Mouse (Mus musculus): Measurements from ENCODE around the gene Med27. TPM values are rescaled to one million over a fixed set of nuclear protein-coding genes. Genes with fewer than 3 reads are reported as not detected.

The Med27 gene
- polyA plus RNA-seq, 1 experiment from 2014 or later, result 42.8 TPM

DNA sequence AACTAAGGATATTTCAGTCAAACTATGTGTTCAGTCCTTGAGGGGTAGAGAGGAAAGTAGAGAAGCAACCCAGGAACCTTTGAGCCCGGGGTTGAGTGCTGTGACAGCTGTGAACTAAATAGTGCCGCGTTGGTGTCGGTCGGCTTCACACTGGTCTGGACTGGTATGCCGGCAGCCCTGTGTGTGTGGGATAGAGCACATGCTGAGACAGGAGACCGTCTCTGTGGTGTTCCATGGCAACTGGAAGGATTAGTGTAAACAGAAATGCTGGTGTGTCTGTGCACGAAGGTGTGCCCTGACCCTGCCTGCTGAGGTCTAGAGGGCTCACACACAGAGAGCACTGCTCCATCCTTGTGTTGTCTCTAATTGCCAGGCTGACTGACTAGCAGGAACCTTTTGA, 135.2 kb downstream of the Med27 start:
- Histone ChIP-seq H3K36me3 (ENCODE audit: control insufficient read depth, insufficient read depth, low read length) (no peaks in the 10 kb centered on the region), H3K27me3 (replicated peaks; ENCODE audit: control insufficient read depth, insufficient read depth, low read length) (no peaks in the 10 kb centered on the region), H3K27ac (ENCODE audit: low read depth, low read length) (no peak overlapping the region), H3K9ac (ENCODE audit: low read depth, low read length) (no peak overlapping the region), H3K4me1 (replicated peaks; ENCODE audit: control insufficient read depth, insufficient read depth, low read length) (0 out of 2 replicates have a peak, but pooled peaks cover 2% of the 10 kb centered on the region), H3K4me3 (ENCODE audit: low read depth, low read length) (no peak overlapping the region), H3K9me3 (ENCODE audit: control insufficient read depth, low read length) (no peaks in the 10 kb centered on the region), H3K4me2 (no peak overlapping the region)
- 77% methylated on average over 8 of the region's 8 CpGs for WGBS
- ATAC-seq (replicated peaks; ENCODE audit: low FRiP score) (no peak), DNase-seq (ENCODE audit: low spot score) (no peak)

DNA sequence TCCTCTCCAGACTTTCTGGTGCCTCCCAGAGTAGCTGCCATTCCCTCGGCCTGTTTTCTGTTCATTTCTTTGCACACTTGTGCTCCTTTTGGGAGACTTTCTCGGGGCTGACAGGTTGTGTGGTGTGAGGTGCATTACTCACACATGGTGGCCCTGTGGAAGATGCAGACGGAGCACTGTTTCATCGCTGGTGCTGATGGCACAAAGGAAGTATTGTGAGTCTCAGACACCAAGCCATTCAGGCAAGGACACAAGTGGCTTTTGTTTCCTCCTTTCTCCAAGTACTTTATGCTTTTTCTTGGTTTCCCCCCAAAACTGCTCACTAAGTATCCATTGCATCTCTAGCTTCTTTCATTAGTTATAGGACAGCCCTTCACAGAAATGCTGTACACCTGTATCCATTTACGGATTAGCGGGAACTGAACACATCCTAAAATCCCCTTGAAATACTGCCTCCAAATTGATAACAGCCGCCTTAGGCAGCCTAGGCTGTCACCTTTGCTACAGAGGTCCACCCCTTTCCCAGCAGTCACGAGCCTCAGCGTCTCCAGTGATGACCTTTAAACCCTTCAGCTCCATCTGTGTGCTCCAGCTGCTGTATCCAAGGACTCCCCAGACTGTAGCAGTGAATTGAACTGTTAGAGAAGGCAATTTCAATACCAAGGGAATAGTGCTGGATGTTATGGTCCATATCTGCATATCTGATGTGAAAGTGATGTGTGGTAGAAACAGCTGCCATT, 136.5 kb downstream of the Med27 start:
- Histone ChIP-seq H3K4me3 (ENCODE audit: low read depth, low read length) (no peak overlapping the region), H3K4me1 (replicated peaks; ENCODE audit: control insufficient read depth, insufficient read depth, low read length) (0 out of 2 replicates have a peak, but pooled peaks cover 2% of the 10 kb centered on the region), H3K36me3 (ENCODE audit: control insufficient read depth, insufficient read depth, low read length) (no peaks in the 10 kb centered on the region), H3K27me3 (replicated peaks; ENCODE audit: control insufficient read depth, insufficient read depth, low read length) (no peaks in the 10 kb centered on the region), H3K9ac (ENCODE audit: low read depth, low read length) (no peak overlapping the region), H3K4me2 (no peak overlapping the region), H3K27ac (ENCODE audit: low read depth, low read length) (no peak overlapping the region), H3K9me3 (ENCODE audit: control insufficient read depth, low read length) (no peaks in the 10 kb centered on the region)
- ATAC-seq (replicated peaks; ENCODE audit: low FRiP score) (no peak), DNase-seq (ENCODE audit: low spot score) (no peak)
- 72% methylated on average over 9 of the region's 9 CpGs for WGBS

- no peak overlapping the region for H3K9ac ChIP-seq (ENCODE audit: low read depth, low read length)
Observed at GRCm38 (mm10) chr2:29485519-29485918, 138.9 kb downstream of the Med27 start.

DNA sequence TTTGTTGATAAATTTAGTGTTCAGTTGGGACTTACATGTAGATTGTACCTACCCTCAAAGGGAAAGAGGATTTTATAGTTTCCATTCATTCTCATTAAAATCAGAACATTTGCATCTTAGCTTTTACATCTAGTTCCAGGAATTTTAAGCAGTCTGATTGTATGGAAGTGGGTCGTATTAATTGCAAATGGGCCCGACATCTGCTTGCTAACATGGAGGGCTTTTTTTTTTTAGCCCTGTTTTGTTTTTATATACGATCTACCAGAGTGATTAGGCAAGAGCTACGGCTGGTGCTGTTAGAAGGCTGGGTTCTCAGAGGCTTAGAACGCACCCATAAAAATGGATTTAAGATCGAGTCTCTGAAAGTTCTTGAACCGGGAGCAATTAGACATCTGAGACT, 139.9 kb downstream of the Med27 start:
- H3K9ac ChIP-seq (ENCODE audit: low read depth, low read length), result no peak overlapping the region
- 0 out of 2 replicates have a peak, but pooled peaks cover 2% of the 10 kb centered on the region for H3K4me1 ChIP-seq (replicated peaks; ENCODE audit: control insufficient read depth, insufficient read depth, low read length)
- no peak overlapping the region for H3K27ac ChIP-seq (ENCODE audit: low read depth, low read length)
- H3K36me3 ChIP-seq (ENCODE audit: control insufficient read depth, insufficient read depth, low read length), result no peaks in the 10 kb centered on the region
- H3K4me2 ChIP-seq, result no peak overlapping the region
- no peak for ATAC-seq (replicated peaks; ENCODE audit: low FRiP score)
- no peaks in the 10 kb centered on the region for H3K9me3 ChIP-seq (ENCODE audit: control insufficient read depth, low read length)
- H3K27me3 ChIP-seq (replicated peaks; ENCODE audit: control insufficient read depth, insufficient read depth, low read length), result no peaks in the 10 kb centered on the region
- no peak for DNase-seq (ENCODE audit: low spot score)
- no peak overlapping the region for H3K4me3 ChIP-seq (ENCODE audit: low read depth, low read length)
- 87% methylated on average over 7 of the region's 7 CpGs for WGBS

More at GRCm38 (mm10) chr2:29485519-29485918, 138.9 kb downstream of the Med27 start:
- no peaks in the 10 kb centered on the region for H3K36me3 ChIP-seq (ENCODE audit: control insufficient read depth, insufficient read depth, low read length)
- no peak for DNase-seq (ENCODE audit: low spot score)
- no peak for ATAC-seq (replicated peaks; ENCODE audit: low FRiP score)
- WGBS, result 83% methylated on average over 2 of the region's 2 CpGs
- H3K4me1 ChIP-seq (replicated peaks; ENCODE audit: control insufficient read depth, insufficient read depth, low read length), result 0 out of 2 replicates have a peak, but pooled peaks cover 2% of the 10 kb centered on the region
- H3K27me3 ChIP-seq (replicated peaks; ENCODE audit: control insufficient read depth, insufficient read depth, low read length), result no peaks in the 10 kb centered on the region
- H3K27ac ChIP-seq (ENCODE audit: low read depth, low read length), result no peak overlapping the region
- no peaks in the 10 kb centered on the region for H3K9me3 ChIP-seq (ENCODE audit: control insufficient read depth, low read length)
- no peak overlapping the region for H3K4me3 ChIP-seq (ENCODE audit: low read depth, low read length)
- H3K4me2 ChIP-seq, result no peak overlapping the region

GRCm38 (mm10) chr2:29487652-29488051, 141.0 kb downstream of the Med27 start:
- H3K4me3 ChIP-seq (ENCODE audit: low read depth, low read length), result no peak overlapping the region
- ATAC-seq (replicated peaks; ENCODE audit: low FRiP score), result no peak
- H3K27me3 ChIP-seq (replicated peaks; ENCODE audit: control insufficient read depth, insufficient read depth, low read length), result no peaks in the 10 kb centered on the region
- WGBS, result 75% methylated on average over 2 of the region's 2 CpGs
- no peak overlapping the region for H3K4me2 ChIP-seq
- no peak overlapping the region for H3K9ac ChIP-seq (ENCODE audit: low read depth, low read length)
- no peak for DNase-seq (ENCODE audit: low spot score)
- no peaks in the 10 kb centered on the region for H3K36me3 ChIP-seq (ENCODE audit: control insufficient read depth, insufficient read depth, low read length)
- H3K27ac ChIP-seq (ENCODE audit: low read depth, low read length), result no peak overlapping the region
- no peaks in the 10 kb centered on the region for H3K9me3 ChIP-seq (ENCODE audit: control insufficient read depth, low read length)
- no peaks in the 10 kb centered on the region for H3K4me1 ChIP-seq (replicated peaks; ENCODE audit: control insufficient read depth, insufficient read depth, low read length)

- H3K4me2 ChIP-seq, result no peak overlapping the region
- WGBS, result 82% methylated on average over 13 of the region's 13 CpGs
Observed at GRCm38 (mm10) chr2:29488379-29489236, 142.0 kb downstream of the Med27 start.

DNA sequence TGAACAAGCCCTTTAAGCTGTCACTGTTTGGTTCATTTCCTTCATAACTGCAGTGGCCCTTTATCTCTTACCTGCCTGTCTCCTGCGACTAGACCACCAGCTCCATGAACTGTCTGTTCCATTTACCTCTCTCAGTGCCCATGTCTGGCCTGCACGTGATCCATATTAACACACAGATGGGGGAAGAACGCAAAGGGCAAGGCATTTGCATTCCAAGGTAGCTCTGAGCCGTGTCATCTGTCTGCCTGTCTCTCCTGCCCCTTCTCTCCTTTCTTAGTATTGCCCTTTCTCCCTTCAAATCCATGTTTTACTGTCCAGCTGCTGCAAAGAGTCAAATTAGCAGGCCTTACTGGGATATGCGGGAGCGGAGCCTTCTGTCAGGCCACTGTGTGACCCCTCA, 145.0 kb downstream of the Med27 start:
- Histone ChIP-seq H3K4me2 (no peak overlapping the region), H3K9me3 (ENCODE audit: control insufficient read depth, low read length) (no peaks in the 10 kb centered on the region), H3K4me3 (ENCODE audit: low read depth, low read length) (no peak overlapping the region), H3K27ac (ENCODE audit: low read depth, low read length) (no peak overlapping the region), H3K9ac (ENCODE audit: low read depth, low read length) (no peak overlapping the region), H3K4me1 (replicated peaks; ENCODE audit: control insufficient read depth, insufficient read depth, low read length) (no peaks in the 10 kb centered on the region), H3K36me3 (ENCODE audit: control insufficient read depth, insufficient read depth, low read length) (no peaks in the 10 kb centered on the region), H3K27me3 (replicated peaks; ENCODE audit: control insufficient read depth, insufficient read depth, low read length) (no peaks in the 10 kb centered on the region)
- DNase-seq (ENCODE audit: low spot score) (no peak), ATAC-seq (replicated peaks; ENCODE audit: low FRiP score) (no peak)
- 84% methylated on average over 6 of the region's 6 CpGs for WGBS

More at GRCm38 (mm10) chr2:29488379-29489236, 142.0 kb downstream of the Med27 start:
- Histone ChIP-seq H3K27me3 (replicated peaks; ENCODE audit: control insufficient read depth, insufficient read depth, low read length) (no peaks in the 10 kb centered on the region), H3K9ac (ENCODE audit: low read depth, low read length) (no peak overlapping the region), H3K4me1 (replicated peaks; ENCODE audit: control insufficient read depth, insufficient read depth, low read length) (no peaks in the 10 kb centered on the region), H3K36me3 (ENCODE audit: control insufficient read depth, insufficient read depth, low read length) (no peaks in the 10 kb centered on the region), H3K27ac (ENCODE audit: low read depth, low read length) (no peak overlapping the region), H3K4me3 (ENCODE audit: low read depth, low read length) (no peak overlapping the region), H3K9me3 (ENCODE audit: control insufficient read depth, low read length) (no peaks in the 10 kb centered on the region)
- DNase-seq (ENCODE audit: low spot score), result no peak
- ATAC-seq (replicated peaks; ENCODE audit: low FRiP score), result no peak

DNA sequence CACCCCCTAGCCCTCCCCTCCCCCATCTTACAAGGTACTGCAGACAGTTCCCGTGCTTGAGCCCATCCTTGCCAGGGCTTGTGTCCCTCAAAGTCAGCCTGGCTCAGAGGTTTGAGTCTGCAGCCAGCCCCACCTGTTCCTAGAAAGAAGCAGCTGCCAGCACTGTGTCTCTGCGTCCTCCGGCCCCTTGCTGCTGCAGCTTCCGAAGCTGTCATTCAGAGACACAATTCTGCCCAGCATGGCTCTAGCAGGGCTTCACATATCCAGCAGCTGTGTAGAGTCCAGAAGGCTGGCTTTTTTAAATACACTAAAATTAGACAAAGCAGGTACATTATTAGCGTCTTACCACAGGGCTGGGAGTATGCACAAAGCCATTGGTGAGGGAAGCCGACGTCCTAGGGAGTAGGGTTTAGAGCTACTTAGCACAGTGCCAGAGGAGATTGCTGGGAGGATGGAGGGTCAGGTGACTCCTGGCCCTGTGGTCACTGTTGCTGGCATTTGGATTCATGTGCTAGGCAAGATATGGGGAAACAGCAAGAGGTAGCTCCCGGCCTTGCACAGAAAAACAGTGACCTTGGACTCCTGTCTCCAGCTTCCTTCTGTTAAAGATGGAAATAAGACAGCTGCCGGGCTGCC, 146.9 kb downstream of the Med27 start:
- 63% methylated on average over 9 of the region's 9 CpGs for WGBS
- Histone ChIP-seq H3K27ac (ENCODE audit: low read depth, low read length) (no peak overlapping the region), H3K4me2 (no peak overlapping the region)

More for the DNA sequence above, 146.9 kb downstream of the Med27 start:
- Histone ChIP-seq H3K9ac (ENCODE audit: low read depth, low read length) (no peak overlapping the region), H3K4me3 (ENCODE audit: low read depth, low read length) (no peak overlapping the region), H3K4me1 (replicated peaks; ENCODE audit: control insufficient read depth, insufficient read depth, low read length) (no peaks in the 10 kb centered on the region), H3K9me3 (ENCODE audit: control insufficient read depth, low read length) (no peaks in the 10 kb centered on the region), H3K27me3 (replicated peaks; ENCODE audit: control insufficient read depth, insufficient read depth, low read length) (no peaks in the 10 kb centered on the region), H3K36me3 (ENCODE audit: control insufficient read depth, insufficient read depth, low read length) (no peaks in the 10 kb centered on the region)
- DNase-seq (ENCODE audit: low spot score), result no peak
- no peak for ATAC-seq (replicated peaks; ENCODE audit: low FRiP score)
